Mouse (Mus musculus) heart, postnatal 0 days (tissue): ENCODE results near the gene Cyp2c54.

ENCODE experiments used
- CTCF ChIP-seq: IDR thresholded peaks from 2 replicates; pipeline ENCODE4 v1.5.1; 2016; ENCODE audit warnings: antibody characterized with exemption, control low read depth, low read depth
- EP300 ChIP-seq: IDR thresholded peaks from 2 replicates; pipeline ENCODE4 v1.6.1; 2016; ENCODE audit warnings: antibody characterized with exemption, low read depth

GRCm38 (mm10) chr19:39989471-39989870 is 84.2 kb downstream of the Cyp2c54 start:
- TF ChIP-seq CTCF = no peak
- TF ChIP-seq EP300 = no peak
